Mouse (Mus musculus): ENCODE measurements around the gene Igf2r. TPM values are rescaled to one million over a fixed set of nuclear protein-coding genes. Genes with fewer than 3 reads are reported as not detected.

Igf2r gene
- polyA plus RNA-seq, 2 experiments: 62.4 to 97.3 TPM

GRCm38 (mm10) chr17:12753050-12753449 is 16.4 kb downstream of the Igf2r start:
- WGBS: 79% methylated on average over 4 of the region's 4 CpGs
- Histone ChIP-seq H3K27ac (replicated peaks; ENCODE audit: low read depth, low read length) (no peak overlapping the region), H3K4me1 (ENCODE audit: control insufficient read depth, insufficient read depth, low read length) (peaks cover 66% of the 10 kb centered on the region)

GRCm38 (mm10) chr17:12751641-12752040 is 17.8 kb downstream of the Igf2r start:
- H3K36me3 ChIP-seq (ENCODE audit: control insufficient read depth, insufficient read depth, low read length): peaks cover 25% of the 10 kb centered on the region
- H3K4me1 ChIP-seq (ENCODE audit: control insufficient read depth, insufficient read depth, low read length): peaks cover 63% of the 10 kb centered on the region
- DNase-seq (ENCODE audit: low spot score): no peak
- no peak overlapping the region for H3K4me3 ChIP-seq (replicated peaks; ENCODE audit: low read length)
- H3K9ac ChIP-seq (ENCODE audit: low read depth, low read length, severe bottlenecking): no peak overlapping the region
- ATAC-seq (ENCODE audit: low FRiP score, low read depth): peak; percentile 50
- 18% methylated on average over 4 of the region's 4 CpGs for WGBS
- no peaks in the 10 kb centered on the region for H3K9me3 ChIP-seq (ENCODE audit: control insufficient read depth, low read length)
- H3K27me3 ChIP-seq (ENCODE audit: control insufficient read depth, insufficient read depth, low read length): no peaks in the 10 kb centered on the region
- TF ChIP-seq POLR2A (IDR thresholded peaks at IDR 0.05; ENCODE audit: borderline replicate concordance, extremely low read depth, insufficient read depth, insufficient read length): no peak
- H3K4me2 ChIP-seq (replicated peaks; ENCODE audit: low read depth, low read length, severe bottlenecking): no peak overlapping the region
- H3K27ac ChIP-seq (replicated peaks; ENCODE audit: low read depth, low read length): peak overlapping the region; percentile 49; the same call in 1 of the 2 replicates

More at GRCm38 (mm10) chr17:12753050-12753449, 16.4 kb downstream of the Igf2r start:
- no peaks in the 10 kb centered on the region for H3K27me3 ChIP-seq (ENCODE audit: control insufficient read depth, insufficient read depth, low read length)
- no peak overlapping the region for H3K9ac ChIP-seq (ENCODE audit: low read depth, low read length, severe bottlenecking)
- H3K4me3 ChIP-seq (replicated peaks; ENCODE audit: low read length): no peak overlapping the region
- no peak for TF ChIP-seq POLR2A (IDR thresholded peaks at IDR 0.05; ENCODE audit: borderline replicate concordance, extremely low read depth, insufficient read depth, insufficient read length)
- no peaks in the 10 kb centered on the region for H3K9me3 ChIP-seq (ENCODE audit: control insufficient read depth, low read length)
- no peak for DNase-seq (ENCODE audit: low spot score)
- H3K4me2 ChIP-seq (replicated peaks; ENCODE audit: low read depth, low read length, severe bottlenecking): no peak overlapping the region
- ATAC-seq (ENCODE audit: low FRiP score, low read depth): no peak
- H3K36me3 ChIP-seq (ENCODE audit: control insufficient read depth, insufficient read depth, low read length): peaks cover 22% of the 10 kb centered on the region

- peak; percentile 74 for ATAC-seq (ENCODE audit: low FRiP score, low read depth)
- no peak overlapping the region for H3K4me2 ChIP-seq (replicated peaks; ENCODE audit: low read depth, low read length, severe bottlenecking)
- H3K9ac ChIP-seq (ENCODE audit: low read depth, low read length, severe bottlenecking): no peak overlapping the region
- H3K27me3 ChIP-seq (ENCODE audit: control insufficient read depth, insufficient read depth, low read length): no peaks in the 10 kb centered on the region
- peaks cover 63% of the 10 kb centered on the region for H3K4me1 ChIP-seq (ENCODE audit: control insufficient read depth, insufficient read depth, low read length)
- no peak overlapping the region for H3K4me3 ChIP-seq (replicated peaks; ENCODE audit: low read length)
- TF ChIP-seq POLR2A (IDR thresholded peaks at IDR 0.05; ENCODE audit: borderline replicate concordance, extremely low read depth, insufficient read depth, insufficient read length): no peak
- peak overlapping the region; percentile 49; the same call in 1 of the 2 replicates for H3K27ac ChIP-seq (replicated peaks; ENCODE audit: low read depth, low read length)
- DNase-seq (ENCODE audit: low spot score): peak; percentile 73
- H3K9me3 ChIP-seq (ENCODE audit: control insufficient read depth, low read length): no peaks in the 10 kb centered on the region
- H3K36me3 ChIP-seq (ENCODE audit: control insufficient read depth, insufficient read depth, low read length): peaks cover 29% of the 10 kb centered on the region
- 14% methylated on average over 4 of the region's 4 CpGs for WGBS
Observed at GRCm38 (mm10) chr17:12751218-12751617, 18.2 kb downstream of the Igf2r start.

GRCm38 (mm10) chr17:12750591-12751170 is 18.8 kb downstream of the Igf2r start:
- H3K4me3 ChIP-seq (replicated peaks; ENCODE audit: low read length): no peak overlapping the region
- H3K9me3 ChIP-seq (ENCODE audit: control insufficient read depth, low read length): no peaks in the 10 kb centered on the region
- DNase-seq (ENCODE audit: low spot score) (no peak), ATAC-seq (ENCODE audit: low FRiP score, low read depth) (no peak; the same call in 1 of the 2 replicates)
- H3K27ac ChIP-seq (replicated peaks; ENCODE audit: low read depth, low read length): peak overlapping the region; percentile 49
- no peak for TF ChIP-seq POLR2A (IDR thresholded peaks at IDR 0.05; ENCODE audit: borderline replicate concordance, extremely low read depth, insufficient read depth, insufficient read length)
- peak overlapping the region; percentile 15; the same call in 1 of the 2 replicates for H3K4me2 ChIP-seq (replicated peaks; ENCODE audit: low read depth, low read length, severe bottlenecking)
- H3K4me1 ChIP-seq (ENCODE audit: control insufficient read depth, insufficient read depth, low read length): peaks cover 59% of the 10 kb centered on the region
- no peaks in the 10 kb centered on the region for H3K27me3 ChIP-seq (ENCODE audit: control insufficient read depth, insufficient read depth, low read length)
- 15% methylated on average over 9 of the region's 9 CpGs for WGBS
- peaks cover 34% of the 10 kb centered on the region for H3K36me3 ChIP-seq (ENCODE audit: control insufficient read depth, insufficient read depth, low read length)
- H3K9ac ChIP-seq (ENCODE audit: low read depth, low read length, severe bottlenecking): no peak overlapping the region

- Histone ChIP-seq H3K27me3 (ENCODE audit: control insufficient read depth, insufficient read depth, low read length) (no peaks in the 10 kb centered on the region), H3K9me3 (ENCODE audit: control insufficient read depth, low read length) (peaks cover 3% of the 10 kb centered on the region; the same call in 1 of the 2 replicates), H3K4me1 (ENCODE audit: control insufficient read depth, insufficient read depth, low read length) (peaks cover 55% of the 10 kb centered on the region), H3K9ac (ENCODE audit: low read depth, low read length, severe bottlenecking) (no peak overlapping the region), H3K27ac (replicated peaks; ENCODE audit: low read depth, low read length) (peak overlapping the region; percentile 49; the same call in 1 of the 2 replicates), H3K4me2 (replicated peaks; ENCODE audit: low read depth, low read length, severe bottlenecking) (0 out of 2 replicates have a peak overlapping the region, but pooled peaks have one; percentile 0), H3K36me3 (ENCODE audit: control insufficient read depth, insufficient read depth, low read length) (peaks cover 41% of the 10 kb centered on the region), H3K4me3 (replicated peaks; ENCODE audit: low read length) (no peak overlapping the region)
- no peak for ATAC-seq (ENCODE audit: low FRiP score, low read depth)
- no peak for TF ChIP-seq POLR2A (IDR thresholded peaks at IDR 0.05; ENCODE audit: borderline replicate concordance, extremely low read depth, insufficient read depth, insufficient read length)
- DNase-seq (ENCODE audit: low spot score): peak; percentile 47
- WGBS: 25% methylated on average over 8 of the region's 8 CpGs
Observed at GRCm38 (mm10) chr17:12749421-12750367, 19.8 kb downstream of the Igf2r start.
